Mouse (Mus musculus) monocyte, adult 5-6 weeks (primary cell): ENCODE measurements around the gene Ccsap. TPM values are rescaled to one million over a fixed set of nuclear protein-coding genes. Genes with fewer than 3 reads are reported as not detected.
"Not testable (repeated sequence)": the region's sequence is repeated elsewhere in the genome, so short reads cannot be mapped to it uniquely, and the experiment has no call there.

Experiments
- ATAC-seq: fragments of 153-309, 156-312 bp; replicated peaks from 2 replicates; pipeline ENCODE4 v1.8.0; 2017; ENCODE audit warnings: mild to moderate bottlenecking; ENCODE audit not compliant: low TSS enrichment, insufficient number of reproducible peaks, severe bottlenecking, poor library complexity, low FRiP score
- total RNA-seq: library from RNA; stranded (forward); fragments of 200-1000, 200-491, 200-594 nt; gene quantifications from 3 replicates; pipeline ENCODE4 v1.2.3, GENCODE M21; 2017

Gene Ccsap
- total RNA-seq, 1 experiment from 2014 or later = 3.1 TPM

GRCm38 (mm10) chr8:123813173-123813891 is 46.7 kb downstream of the Ccsap start:
- ATAC-seq = no peak

- no peak for ATAC-seq
Measured at GRCm38 (mm10) chr8:123812227-123812626, 47.8 kb downstream of the Ccsap start.

- ATAC-seq = not testable (repeated sequence)
Measured at GRCm38 (mm10) chr8:123809342-123809741, 50.7 kb downstream of the Ccsap start.

GRCm38 (mm10) chr8:123808671-123809070 is 51.3 kb downstream of the Ccsap start:
- ATAC-seq = no peak

GRCm38 (mm10) chr8:123807852-123808573 is 52.0 kb downstream of the Ccsap start:
- ATAC-seq = no peak

- peak; percentile 31; the same call in 1 of the 2 replicates for ATAC-seq
Measured at GRCm38 (mm10) chr8:123807024-123807431, 53.0 kb downstream of the Ccsap start.

GRCm38 (mm10) chr8:123806374-123806935 is 53.6 kb downstream of the Ccsap start:
- no peak for ATAC-seq

- ATAC-seq = no peak
Measured at GRCm38 (mm10) chr8:123805718-123806373, 54.2 kb downstream of the Ccsap start, which contains the start of gene Rab4a. TSS of gene Rab4a (plus strand) at chr8:123805985.

GRCm38 (mm10) chr8:123805209-123805717 is 54.7 kb downstream of the Ccsap start:
- ATAC-seq = no peak

- ATAC-seq = no peak
Measured at GRCm38 (mm10) chr8:123804586-123804985, 55.4 kb downstream of the Ccsap start.

- no peak for ATAC-seq
Measured at GRCm38 (mm10) chr8:123803639-123804038, 56.4 kb downstream of the Ccsap start.

- no peak for ATAC-seq
Measured at GRCm38 (mm10) chr8:123801538-123801937, 58.5 kb downstream of the Ccsap start.

GRCm38 (mm10) chr8:123800867-123801266 is 59.1 kb downstream of the Ccsap start:
- no peak for ATAC-seq

- no peak for ATAC-seq
Measured at GRCm38 (mm10) chr8:123799885-123800284, 60.1 kb downstream of the Ccsap start.

GRCm38 (mm10) chr8:123799434-123799833 is 60.6 kb downstream of the Ccsap start:
- ATAC-seq = no peak

- peak; percentile 56 for ATAC-seq
Measured at GRCm38 (mm10) chr8:123797928-123798327, 62.1 kb downstream of the Ccsap start.

- no peak for ATAC-seq
Measured at GRCm38 (mm10) chr8:123796758-123797157, 63.3 kb downstream of the Ccsap start.

- ATAC-seq = no peak
Measured at GRCm38 (mm10) chr8:123794766-123795165, 65.2 kb downstream of the Ccsap start.

- no peak for ATAC-seq
Measured at GRCm38 (mm10) chr8:123793900-123794299, 66.1 kb downstream of the Ccsap start.
